Mouse (Mus musculus) cerebellum, adult 18-20 months (tissue): ENCODE measurements at regions not wholly inside any gene's neighbourhood (a gene's known extent, or its start where the extent isn't known, plus 50 kb on each side); places are given as distances from the start of the nearest gene placed in this dataset.
A peak's percentile ranks its signal among the peaks of the same experiment; 100 is the strongest.

ENCODE experiments used
- DNase-seq, 2 experiments: peaks; one replicate each; pipeline ENCODE4 v3.0.0; 2021

- DNase-seq = peak; percentile 44
These were observed 107.3 kb upstream of the 4933402E13Rik start for GRCm38 (mm10) chrX:62176011-62176410.

- no peak for DNase-seq
These were observed 103.2 kb upstream of the 4933402E13Rik start for GRCm38 (mm10) chrX:62180089-62180488.
